Mouse (Mus musculus) hindbrain, embryonic 12.5 days (tissue): ENCODE results near the gene Prr5. TPM values are rescaled to one million over a fixed set of nuclear protein-coding genes. Genes with fewer than 3 reads are reported as not detected.

Source experiments
- ATAC-seq: fragments of 200-750 bp; cut with Nextera tagmentation; 2 replicates; pipeline ENCODE4 v1.8.0; 2017; ENCODE audit warnings: moderate TSS enrichment; ENCODE audit not compliant: low FRiP score
- H3K27ac ChIP-seq: fragments of 300-500 bp; sonication (generic); 2 replicates; pipeline ENCODE4 v1.5.1; 2016; ENCODE audit warnings: mild to moderate bottlenecking
- H3K27me3 ChIP-seq: fragments of 300-500 bp; sonication (generic); 2 replicates; pipeline ENCODE4 v1.6.1; 2016; ENCODE audit warnings: mild to moderate bottlenecking
- H3K36me3 ChIP-seq: fragments of 300-500 bp; sonication (generic); 2 replicates; pipeline ENCODE4 v1.6.1; 2016; ENCODE audit warnings: mild to moderate bottlenecking
- H3K4me1 ChIP-seq: fragments of 300-500 bp; sonication (generic); 2 replicates; pipeline ENCODE4 v1.6.1; 2016
- H3K4me2 ChIP-seq: fragments of 300-500 bp; sonication (generic); replicated peaks from 2 replicates; pipeline ENCODE4 v1.6.1; 2016; ENCODE audit warnings: mild to moderate bottlenecking
- H3K4me3 ChIP-seq: fragments of 300-500 bp; sonication (generic); 2 replicates; pipeline ENCODE4 v1.5.1; 2016; ENCODE audit warnings: mild to moderate bottlenecking
- H3K9ac ChIP-seq: fragments of 300-500 bp; sonication (generic); 2 replicates; pipeline ENCODE4 v1.6.1; 2016; ENCODE audit warnings: mild to moderate bottlenecking, moderate library complexity
- H3K9me3 ChIP-seq: fragments of 300-500 bp; sonication (generic); replicated peaks from 2 replicates; pipeline ENCODE4 v1.6.1; 2016; ENCODE audit warnings: mild to moderate bottlenecking
- WGBS: fragments of 180-500 bp; shearing (Covaris S2); methylation state at CpG from one replicate; pipeline ENCODE4 v1.1.7; 2016; 5-methylcytosine and 5-hydroxymethylcytosine counted together
- polyA plus RNA-seq: library from polyadenylated mRNA; unstranded; fragments of >200 nt; fragmentation: Nextera tagmentation; extraction: Ambion mirVana; gene quantifications from 2 replicates; pipeline ENCODE4 v1.2.1, GENCODE M21; 2016

The Prr5 gene
- polyA plus RNA-seq, 1 experiment from 2014 or later = 17.9 TPM

DNA sequence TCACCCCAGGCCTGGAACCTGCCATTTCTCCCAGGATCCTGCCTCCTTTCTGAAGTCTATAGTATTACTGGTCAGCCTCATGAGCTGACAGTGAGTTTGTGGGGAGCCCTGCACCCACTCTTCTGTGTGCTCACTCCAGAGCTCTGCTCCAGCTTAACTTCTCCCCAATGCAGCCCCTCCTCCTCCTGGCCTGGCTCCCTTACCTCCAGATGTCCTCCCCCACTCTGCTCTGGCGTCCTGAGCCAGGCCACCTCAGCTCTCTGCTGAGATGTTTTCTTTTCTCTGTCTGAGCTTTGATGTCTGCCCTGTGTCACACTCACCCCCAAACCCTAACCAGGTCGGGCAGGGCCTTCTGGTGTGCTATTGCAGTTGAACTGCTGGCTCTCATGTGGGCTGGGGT, 74.9 kb downstream of the Prr5 start:
- no peak for ATAC-seq
- 18% methylated on average over 2 of the region's 2 CpGs for WGBS
- H3K4me2 ChIP-seq = no peak overlapping the region
- no peak overlapping the region for H3K4me3 ChIP-seq
- no peaks in the 10 kb centered on the region for H3K27me3 ChIP-seq
- H3K4me1 ChIP-seq = no peaks in the 10 kb centered on the region
- no peak overlapping the region for H3K9ac ChIP-seq
- H3K9me3 ChIP-seq = 0 out of 2 replicates have a peak, but pooled peaks cover 4% of the 10 kb centered on the region
- H3K27ac ChIP-seq = no peak overlapping the region
- no peaks in the 10 kb centered on the region for H3K36me3 ChIP-seq

GRCm38 (mm10) chr15:84745831-84746230, 76.4 kb downstream of the Prr5 start:
- H3K9me3 ChIP-seq = no peaks in the 10 kb centered on the region
- H3K4me1 ChIP-seq = no peaks in the 10 kb centered on the region
- WGBS = 93% methylated on average over 4 of the region's 4 CpGs
- no peak overlapping the region for H3K9ac ChIP-seq
- H3K36me3 ChIP-seq = no peaks in the 10 kb centered on the region
- H3K4me2 ChIP-seq = no peak overlapping the region
- H3K4me3 ChIP-seq = no peak overlapping the region
- ATAC-seq = no peak
- H3K27me3 ChIP-seq = no peaks in the 10 kb centered on the region
- no peak overlapping the region for H3K27ac ChIP-seq

Other genes starting within 250 kb of the Prr5 start
- gene Shisal1, start 222.5 kb upstream of the Prr5 start, polyA plus RNA-seq = 9.4 and 10.8 TPM in 2 replicates
- 48.9 and 52.5 TPM in 2 replicates for gene Rtl6, start 111.8 kb upstream of the Prr5 start, polyA plus RNA-seq
- gene Arhgap8, start 50.4 kb downstream of the Prr5 start, polyA plus RNA-seq = 2.5 and 2.9 TPM in 2 replicates
- 16.5 and 18.0 TPM in 2 replicates for gene Phf21b, start 186.4 kb downstream of the Prr5 start, polyA plus RNA-seq